Mouse (Mus musculus) liver, adult 2 months (tissue): Measurements from ENCODE around the gene Ccdc61.

Experiments used
- CTCF ChIP-seq: fragments of 200-500 bp; IDR thresholded peaks from 2 replicates; pipeline ENCODE4 v1.5.1; 2011; ENCODE audit warnings: low read depth, low read length, control low read depth
- POLR2A ChIP-seq: fragments of 200-500 bp; IDR thresholded peaks from 2 replicates; pipeline ENCODE4 v1.6.1; 2011; ENCODE audit warnings: low read length, control low read depth; ENCODE audit not compliant: insufficient read depth; ENCODE audit errors: extremely low read depth

- no peak for TF ChIP-seq POLR2A
- no peak for TF ChIP-seq CTCF
Measured at GRCm38 (mm10) chr7:18886963-18887362, 23.3 kb downstream of the Ccdc61 start.
